Mouse (Mus musculus) bone marrow macrophage, adult 2 months (primary cell): ENCODE results near the gene Adgre4.

Source experiments
- CTCF ChIP-seq: IDR thresholded peaks from 2 replicates; pipeline ENCODE4 v1.5.1; 2012; ENCODE audit warnings: low read depth, mild to moderate bottlenecking, low read length, moderate library complexity
- POLR2A ChIP-seq: IDR thresholded peaks from 2 replicates; pipeline ENCODE4 v1.6.1; 2012; ENCODE audit warnings: mild to moderate bottlenecking, low read depth, low read length, borderline replicate concordance

- TF ChIP-seq CTCF: no peak
- no peak for TF ChIP-seq POLR2A
Observed at GRCm38 (mm10) chr17:55736675-55737074, 13.1 kb upstream of the Adgre4 start.
